Mouse (Mus musculus) cerebellum, adult 11-12 months (tissue): Measurements from ENCODE around the gene Csf3.
"Not testable (repeated sequence)": the region's sequence is repeated elsewhere in the genome, so short reads cannot be mapped to it uniquely, and the experiment has no call there.

Experiments used
- DNase-seq: peaks from one replicate; pipeline ENCODE4 v3.0.0; 2022

Gene Csf3

GRCm38 (mm10) chr11:98734020-98734419, 33.0 kb downstream of the Csf3 start:
- no peak for DNase-seq

GRCm38 (mm10) chr11:98735111-98735510, 34.0 kb downstream of the Csf3 start:
- DNase-seq = no peak

DNA sequence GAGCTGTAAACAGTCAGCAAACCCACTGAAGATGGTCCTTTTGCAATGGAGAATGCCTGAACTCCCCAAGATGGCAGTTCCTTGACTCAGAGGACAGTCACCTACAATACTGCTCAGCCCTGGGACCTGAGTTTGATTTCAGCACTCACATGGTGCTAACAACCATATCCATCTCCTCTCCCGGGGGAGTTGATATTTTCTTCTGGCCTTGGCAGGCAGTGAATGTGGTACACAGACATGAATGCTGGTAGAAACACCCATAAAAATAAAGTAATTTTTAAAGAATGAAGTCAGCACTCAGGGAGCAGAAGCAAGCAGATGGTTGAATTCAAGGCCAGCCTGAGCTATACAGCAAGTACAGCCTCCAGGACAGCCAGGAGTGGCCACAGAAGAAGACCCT, 35.1 kb downstream of the Csf3 start:
- DNase-seq = no peak

DNA sequence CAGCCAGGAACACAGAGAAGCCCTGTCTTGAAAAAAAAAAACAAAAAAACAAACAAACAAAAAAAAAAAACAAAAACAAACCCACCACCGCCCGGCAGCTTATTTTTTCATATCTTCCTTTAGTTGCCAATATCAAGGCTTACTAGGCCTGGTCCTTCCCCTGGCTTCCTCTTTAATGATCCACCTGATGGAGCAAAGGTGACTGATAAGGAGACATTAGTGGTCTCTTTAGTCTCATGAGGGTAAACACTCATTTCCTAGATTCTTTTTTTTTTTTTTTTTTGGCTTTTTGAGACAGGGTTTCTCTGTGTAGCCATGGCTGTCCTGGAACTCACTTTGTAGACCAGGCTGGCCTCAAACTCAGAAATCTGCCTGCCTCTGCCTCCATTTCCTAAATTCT, 36.2 kb downstream of the Csf3 start:
- DNase-seq = not testable (repeated sequence)

GRCm38 (mm10) chr11:98738428-98738911, 37.4 kb downstream of the Csf3 start:
- peak; percentile 57 for DNase-seq

DNA sequence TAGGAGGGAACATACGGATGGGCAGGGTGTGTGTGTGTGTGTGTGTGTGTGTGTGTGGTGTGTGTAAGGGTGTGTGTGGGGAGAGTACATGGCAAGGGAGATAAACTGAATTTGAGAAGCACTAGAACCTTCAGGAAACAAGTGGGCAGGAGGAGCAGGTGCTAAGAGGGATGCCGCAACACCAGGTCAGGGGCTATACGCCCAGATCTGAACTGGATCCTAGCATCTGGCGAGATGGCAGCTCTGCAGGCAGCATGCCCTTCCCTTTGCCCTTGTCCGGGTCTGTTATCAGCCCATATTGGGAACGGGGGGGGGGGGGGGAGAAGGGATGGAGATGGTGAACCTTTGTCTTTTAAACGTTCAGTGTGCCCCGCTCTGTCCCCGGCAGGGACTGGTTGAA, 37.9 kb downstream of the Csf3 start:
- DNase-seq = peak; percentile 40

- peak; percentile 57 for DNase-seq
Measured at GRCm38 (mm10) chr11:98740026-98740392, 38.9 kb downstream of the Csf3 start.

DNA sequence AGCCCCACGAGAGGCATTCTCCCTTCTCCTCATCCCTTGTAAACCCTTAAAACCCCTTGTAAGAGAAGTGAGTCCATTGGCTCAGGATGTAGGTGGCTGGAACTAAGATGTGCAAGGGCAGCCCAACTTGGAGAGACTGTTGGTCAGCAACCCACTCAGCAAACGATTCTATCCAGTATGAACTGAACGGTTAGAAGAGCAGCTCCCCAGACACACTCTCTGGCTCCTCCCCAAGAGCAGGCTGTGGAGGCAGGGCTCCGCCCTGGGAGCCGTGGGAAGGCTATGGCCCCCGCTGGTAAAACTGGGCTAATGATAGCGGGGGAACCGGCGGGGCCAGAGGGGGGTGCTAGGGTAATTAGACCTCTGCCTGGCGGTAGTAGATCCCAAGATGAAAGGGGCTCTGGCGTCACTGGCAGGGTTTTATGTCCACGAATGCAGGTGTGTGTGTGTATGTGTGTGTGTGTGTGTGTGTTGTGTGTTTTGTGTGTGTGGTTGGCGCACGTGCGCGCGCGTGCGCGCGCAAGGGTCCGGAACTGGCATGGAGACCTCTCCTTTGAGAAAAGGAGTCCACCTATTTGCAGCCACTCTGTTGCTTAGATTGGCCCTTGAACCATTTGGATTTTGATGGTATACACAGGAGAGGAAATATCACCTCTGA, 39.5 kb downstream of the Csf3 start, which contains the start of gene Thra:
Gene Thra, plus strand, starts transcription at position 246 of the 658 bp plus-strand sequence.
- DNase-seq = peak; percentile 79

DNA sequence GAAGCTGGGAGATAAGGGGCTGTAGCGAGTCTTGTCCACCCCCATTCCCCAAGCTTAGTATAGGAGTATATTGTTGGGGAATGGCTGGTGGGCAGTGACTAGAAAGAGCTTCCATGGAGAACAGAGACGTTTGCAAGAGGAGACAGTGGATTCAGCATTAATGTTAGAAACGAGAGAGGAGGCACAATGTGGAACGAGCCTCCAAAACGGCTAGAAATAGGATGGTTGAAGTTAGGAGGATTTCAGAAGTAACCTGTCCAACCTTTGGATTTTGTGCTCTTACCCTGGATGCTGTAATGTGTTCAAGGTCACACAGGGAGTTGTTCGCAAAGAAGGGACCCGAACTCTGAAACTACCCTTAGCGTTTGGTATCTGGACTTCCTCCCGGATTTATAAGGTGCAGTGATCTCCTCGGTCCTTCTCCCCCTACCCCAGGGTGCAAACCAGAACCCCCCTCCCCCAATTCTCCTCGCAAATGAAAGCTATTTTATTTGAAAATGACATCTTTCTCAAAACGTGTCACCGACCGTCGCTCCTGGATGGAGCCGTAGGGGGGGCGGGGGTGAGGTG, 40.1 kb downstream of the Csf3 start:
- DNase-seq = no peak

DNA sequence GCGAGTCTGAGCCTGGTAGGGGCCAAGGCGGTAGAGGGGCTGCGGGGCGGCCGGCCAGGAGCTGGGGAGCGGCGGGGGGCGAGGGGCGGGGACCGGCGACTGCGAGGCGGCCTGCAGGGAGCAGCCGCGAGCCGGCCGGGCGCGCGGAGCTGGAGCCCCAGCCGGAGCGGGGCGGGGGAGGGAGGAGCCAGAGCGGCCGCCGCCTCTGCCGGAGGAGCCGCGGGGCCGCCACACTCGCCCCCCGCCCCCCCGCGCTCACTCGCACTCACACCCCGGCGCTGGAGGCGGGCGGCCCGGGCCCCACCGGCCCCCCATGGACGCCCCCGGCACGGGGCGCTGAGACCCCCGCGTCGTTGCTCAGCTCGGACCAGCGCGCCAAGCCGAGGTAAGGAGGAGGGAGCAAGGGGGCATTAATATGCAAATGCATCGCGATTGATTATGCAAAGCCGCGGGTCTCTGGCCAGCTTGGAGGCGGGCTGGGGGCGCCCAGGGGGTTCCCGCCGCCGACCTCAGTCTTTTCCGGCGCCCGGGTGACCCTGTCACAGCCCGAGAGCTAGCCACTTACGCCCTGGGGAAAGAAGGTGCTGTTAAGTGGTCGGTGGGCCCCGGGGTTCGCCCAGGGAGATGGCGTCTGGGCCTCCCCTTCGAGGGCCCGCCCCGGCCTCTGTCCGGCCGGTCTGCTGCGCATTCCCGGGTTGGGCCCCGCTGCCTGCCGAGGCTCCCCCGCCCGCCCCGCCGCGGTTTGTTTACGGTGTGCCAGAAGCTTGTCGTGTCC, 40.7 kb downstream of the Csf3 start:
- peak; percentile 84 for DNase-seq

DNA sequence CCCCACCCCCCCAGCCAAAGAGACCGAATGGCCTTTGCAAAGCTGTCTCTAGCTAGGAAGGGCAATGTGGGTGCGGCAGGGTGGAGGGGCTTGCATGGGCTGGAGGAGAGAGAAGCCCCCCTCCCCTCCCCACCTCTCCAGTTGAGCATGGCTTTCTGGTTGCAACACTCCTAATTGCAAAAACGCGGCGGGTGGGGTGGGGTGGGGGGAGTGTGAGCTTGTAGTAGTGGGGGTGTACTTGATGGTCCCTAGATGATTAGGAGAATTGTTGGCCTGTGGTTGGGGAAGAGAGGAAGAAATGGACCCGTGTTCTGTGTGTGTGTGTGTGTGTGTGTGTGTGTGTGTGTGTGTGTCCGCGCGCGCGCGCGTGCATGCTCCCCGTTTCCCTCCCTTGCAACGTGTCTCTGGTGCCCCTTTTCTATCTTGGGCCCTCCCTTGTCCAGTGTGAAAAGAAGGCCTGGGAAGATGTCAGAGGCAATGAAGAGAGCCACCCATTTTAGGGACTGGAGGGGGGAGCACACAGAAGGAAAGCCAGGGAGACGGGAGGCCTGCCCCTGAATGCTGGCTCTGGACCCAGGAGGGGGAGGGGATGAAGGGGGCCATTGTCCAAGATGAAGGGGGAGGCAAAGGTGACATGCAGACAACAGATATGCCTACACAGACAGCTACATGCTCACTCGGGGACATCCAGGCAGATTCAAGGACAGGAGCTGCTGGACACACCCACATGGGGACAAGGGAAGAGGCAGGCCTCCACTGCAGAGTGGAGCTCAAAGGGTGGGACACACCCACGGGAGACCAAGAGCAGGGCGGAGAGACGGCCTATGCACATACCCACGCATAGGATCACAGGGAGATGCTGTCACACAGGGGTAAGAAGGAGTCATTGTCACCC, 41.6 kb downstream of the Csf3 start:
- DNase-seq = peak; percentile 77

- peak; percentile 73 for DNase-seq
Measured at GRCm38 (mm10) chr11:98743655-98744345, 42.7 kb downstream of the Csf3 start.

DNA sequence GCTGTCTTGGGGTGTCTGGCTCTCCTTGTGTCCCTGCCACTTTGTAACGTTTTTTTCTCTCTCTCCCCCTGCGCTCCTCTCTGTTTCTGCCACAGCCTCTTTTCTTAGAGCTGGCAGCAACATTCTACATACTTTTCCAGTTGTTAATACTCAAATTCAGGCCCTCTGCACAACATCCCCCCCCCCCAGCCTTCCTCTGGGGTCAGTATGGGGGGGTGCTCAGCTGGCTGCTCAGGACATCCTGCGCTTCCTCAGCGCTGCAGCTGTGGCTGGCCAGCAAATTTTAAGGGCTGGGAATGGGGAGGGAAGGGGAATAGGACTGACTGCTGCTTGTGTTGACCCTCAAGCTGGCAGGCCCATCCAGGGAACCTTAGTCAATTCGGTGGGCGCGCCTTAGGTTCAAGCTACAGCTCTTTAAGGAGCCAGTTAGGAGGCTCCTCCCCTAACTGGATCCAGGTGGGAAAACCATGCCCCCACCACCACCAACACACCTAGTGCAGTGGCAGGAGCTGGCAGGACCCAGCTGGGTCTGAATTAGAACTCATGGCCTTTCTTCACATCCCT, 43.5 kb downstream of the Csf3 start:
- DNase-seq = peak; percentile 62

DNA sequence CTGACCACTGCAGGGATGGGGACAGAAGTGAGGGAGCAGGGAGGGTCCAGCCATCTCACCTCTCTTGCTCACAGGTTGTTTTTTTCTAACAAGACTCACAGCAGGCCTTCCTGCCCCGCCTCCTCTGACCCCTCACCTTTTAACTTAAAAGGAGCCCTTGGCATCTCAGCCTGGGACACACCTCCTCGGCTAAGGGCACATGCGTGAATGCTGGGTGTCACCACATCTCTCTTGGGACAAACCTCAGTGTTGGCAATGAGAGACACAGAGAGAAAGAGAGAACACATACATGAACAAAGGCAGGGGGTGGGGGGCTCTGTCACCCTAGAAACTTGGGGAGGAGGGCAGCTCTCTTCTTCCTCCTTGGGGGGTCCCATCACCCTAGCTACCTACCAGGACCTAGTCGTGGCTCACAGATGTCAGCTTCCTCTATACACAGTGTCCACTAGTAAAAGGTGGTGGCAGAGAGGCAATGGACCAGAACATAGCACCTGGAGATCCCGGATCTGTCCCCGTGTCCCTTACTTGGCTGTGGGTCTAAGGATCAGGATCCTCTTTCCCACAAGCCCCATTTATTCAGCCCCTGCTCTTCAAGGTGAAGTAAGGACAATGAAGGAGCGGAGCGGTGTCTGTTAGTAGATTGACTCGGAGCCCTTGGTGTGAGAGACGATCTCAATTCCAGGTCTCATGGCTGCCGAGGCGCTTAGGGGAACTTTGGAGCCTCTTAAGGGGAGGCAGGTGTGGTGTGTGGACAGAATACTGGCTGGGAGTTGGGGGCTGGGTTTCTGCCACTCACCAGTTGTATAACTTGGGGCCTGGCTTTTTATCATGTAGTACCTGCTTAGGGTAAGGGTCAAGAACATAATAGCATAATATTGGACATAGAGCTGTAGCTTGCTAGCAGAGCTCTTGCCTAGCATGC, 45.1 kb downstream of the Csf3 start:
- DNase-seq = peak; percentile 65

DNA sequence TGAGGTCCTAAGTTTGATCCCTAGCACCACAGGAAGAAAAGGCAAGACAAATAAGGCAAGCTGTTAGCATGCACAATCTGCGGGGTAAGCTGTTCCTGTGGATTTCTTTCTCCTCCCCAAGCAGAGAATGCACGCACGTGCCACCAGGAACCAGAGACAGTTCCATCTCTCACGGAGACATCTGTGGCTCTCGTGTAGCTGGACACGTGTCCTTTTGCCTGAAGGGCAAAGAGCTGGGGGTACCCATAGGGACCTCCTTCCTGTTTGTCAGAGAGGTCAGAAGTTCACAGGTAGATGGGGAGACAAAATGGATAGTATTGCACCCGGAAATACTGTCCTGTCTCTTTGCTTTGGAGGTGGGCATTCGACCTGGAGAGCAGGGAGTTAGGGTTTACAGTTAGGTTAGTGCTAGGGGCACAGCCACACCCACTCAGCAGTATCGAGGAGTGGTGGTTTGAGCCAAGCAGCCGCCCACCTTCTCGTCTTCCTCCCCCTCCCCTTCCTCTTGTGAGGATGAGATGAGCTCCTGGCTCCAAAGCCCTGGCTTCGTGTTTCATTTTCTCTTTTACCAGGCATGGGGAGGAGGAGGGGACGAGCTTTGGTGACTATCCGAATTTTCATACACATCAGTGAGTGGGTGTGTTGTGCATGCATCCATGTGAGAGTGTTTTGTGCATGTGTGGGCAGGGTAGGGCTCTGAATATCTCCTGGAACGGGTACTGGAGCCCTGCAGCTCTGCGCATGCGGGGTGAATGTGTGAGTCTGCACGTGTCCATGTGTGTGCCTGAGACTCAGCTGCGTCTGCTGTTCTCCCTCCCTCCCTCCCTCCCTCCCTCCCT, 46.0 kb downstream of the Csf3 start:
- DNase-seq = peak; percentile 96

DNA sequence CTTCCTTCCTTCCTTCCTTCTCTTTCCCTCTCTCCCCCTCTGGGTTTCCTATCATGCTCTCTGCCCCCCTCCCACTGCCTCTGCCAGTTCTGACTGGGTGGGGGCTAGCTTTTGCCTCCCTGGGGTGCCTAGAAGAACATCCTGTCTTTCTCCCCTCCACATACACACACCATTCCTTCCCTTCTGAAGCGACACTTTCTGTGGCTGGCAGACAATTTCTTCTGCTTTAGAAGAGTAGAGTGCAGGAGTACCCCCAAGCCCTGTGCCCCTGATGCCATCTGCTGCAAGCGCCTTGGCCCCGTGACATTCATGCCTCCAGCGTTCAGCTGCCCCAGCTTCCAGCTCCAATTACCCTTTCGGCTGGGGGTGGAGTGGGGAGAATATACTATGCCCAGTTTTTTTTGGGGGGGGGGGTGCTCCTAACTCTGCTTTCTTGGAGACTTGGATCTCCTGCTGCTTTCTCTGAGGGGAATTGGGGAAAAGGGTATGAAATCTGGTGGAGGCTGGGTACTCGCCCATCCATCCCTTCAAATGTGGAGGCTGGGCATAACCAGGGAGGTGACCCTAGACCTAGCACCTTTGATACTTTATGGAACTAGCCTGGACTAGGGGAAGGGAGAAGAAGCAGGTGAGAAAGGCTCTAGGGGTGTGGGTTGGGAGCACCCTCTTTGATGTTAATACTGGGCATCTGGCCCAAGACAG, 46.9 kb downstream of the Csf3 start:
- peak; percentile 77 for DNase-seq

- DNase-seq = peak; percentile 78
Measured at GRCm38 (mm10) chr11:98748506-98749416, 47.7 kb downstream of the Csf3 start.

- peak; percentile 76 for DNase-seq
Measured at GRCm38 (mm10) chr11:98749716-98750115, 48.7 kb downstream of the Csf3 start.
